Mouse (Mus musculus) neural tube, embryonic 11.5 days (tissue): ENCODE data around the gene Olfr433. TPM values are rescaled to one million over a fixed set of nuclear protein-coding genes. Genes with fewer than 3 reads are reported as not detected.

ENCODE experiments used
- ATAC-seq: fragments of 200-750 bp; cut with Nextera tagmentation; 2 replicates; pipeline ENCODE4 v1.8.0; 2017; ENCODE audit warnings: moderate number of reproducible peaks, mild to moderate bottlenecking, moderate TSS enrichment, moderate library complexity; ENCODE audit not compliant: insufficient read depth, low FRiP score, low TSS enrichment
- DNase-seq: peaks from one replicate; pipeline ENCODE4 v3.0.0-alpha.2; 2015; ENCODE audit warnings: low spot score
- H3K27ac ChIP-seq: fragments of 300-500 bp; sonication (generic); 2 replicates; pipeline ENCODE4 v1.5.1; 2014; ENCODE audit warnings: low read depth, mild to moderate bottlenecking, low read length
- H3K27me3 ChIP-seq: fragments of 300-500 bp; sonication (generic); 2 replicates; pipeline ENCODE4 v1.6.1; 2014; ENCODE audit warnings: mild to moderate bottlenecking, low read length, mixed read lengths; ENCODE audit not compliant: control insufficient read depth, insufficient read depth
- H3K36me3 ChIP-seq: fragments of 300-500 bp; sonication (generic); 2 replicates; pipeline ENCODE4 v1.6.1; 2014; ENCODE audit warnings: mild to moderate bottlenecking, low read length, moderate library complexity, mixed read lengths; ENCODE audit not compliant: control insufficient read depth, insufficient read depth
- H3K4me1 ChIP-seq: fragments of 300-500 bp; sonication (generic); 2 replicates; pipeline ENCODE4 v1.6.1; 2014; ENCODE audit warnings: low read length, mixed read lengths; ENCODE audit not compliant: control insufficient read depth, insufficient read depth
- H3K4me2 ChIP-seq: fragments of 300-500 bp; sonication (generic); 2 replicates; pipeline ENCODE4 v1.6.1; 2014; ENCODE audit warnings: low read depth, mild to moderate bottlenecking, moderate library complexity
- H3K4me3 ChIP-seq: fragments of 300-500 bp; sonication (generic); 2 replicates; pipeline ENCODE4 v1.5.1; 2014; ENCODE audit warnings: low read depth, low read length
- H3K9ac ChIP-seq: fragments of 300-500 bp; sonication (generic); 2 replicates; pipeline ENCODE4 v1.6.1; 2014; ENCODE audit warnings: mild to moderate bottlenecking, low read length
- H3K9me3 ChIP-seq: fragments of 300-500 bp; sonication (generic); 2 replicates; pipeline ENCODE4 v1.6.1; 2016; ENCODE audit warnings: low read length; ENCODE audit not compliant: control insufficient read depth
- WGBS: fragments of 180-500 bp; shearing (Covaris S2); extraction: QIAGEN DNeasy Blood & Tissue Kit; methylation state at CpG from one replicate; pipeline ENCODE4 v1.1.7; 2014; 5-methylcytosine and 5-hydroxymethylcytosine counted together
- polyA plus RNA-seq: library from polyadenylated mRNA; unstranded; fragments of >200 nt; fragmentation: Nextera tagmentation; extraction: Ambion mirVana; gene quantifications from 2 replicates; pipeline ENCODE4 v1.2.1, GENCODE M21; 2014

Olfr433 gene
- polyA plus RNA-seq, 1 experiment from 2014 or later: not detected

DNA sequence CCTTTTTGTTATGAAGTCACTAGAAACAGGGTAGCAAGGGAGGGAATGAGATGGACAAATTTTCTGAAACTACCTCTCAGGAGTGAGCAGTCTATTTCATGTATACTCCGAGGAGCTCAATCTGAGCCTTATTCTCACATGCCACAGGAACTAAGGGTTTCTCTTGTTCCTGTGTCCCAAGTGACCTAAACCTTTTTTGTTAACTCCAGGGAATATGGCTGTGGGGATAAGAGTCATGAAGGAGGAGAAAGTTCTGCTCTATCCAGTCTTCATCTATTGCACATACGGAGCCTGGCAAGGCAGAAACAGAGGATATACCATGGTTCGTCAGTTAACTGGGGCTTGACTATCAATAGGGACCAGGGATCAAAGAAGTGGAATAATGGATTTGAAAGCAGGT lies 25.8 kb downstream of the Olfr433 start, which contains the start of gene Olfr430:
TSS of gene Olfr430 (plus strand) at position 301 of the 400 bp plus-strand sequence.
- WGBS: 94% methylated on average over 3 of the region's 3 CpGs
- H3K4me2 ChIP-seq: no peak within 1 kb of the TSS
- no peak for ATAC-seq
- no peaks in the 10 kb centered on the region for H3K36me3 ChIP-seq
- H3K9ac ChIP-seq: no peak within 1 kb of the TSS
- no peak within 1 kb of the TSS for H3K4me3 ChIP-seq
- no peak for DNase-seq
- no peaks in the 10 kb centered on the region for H3K4me1 ChIP-seq
- no peaks in the 10 kb centered on the region for H3K9me3 ChIP-seq
- H3K27me3 ChIP-seq: no peaks in the 10 kb centered on the region
- no peak within 1 kb of the TSS for H3K27ac ChIP-seq

DNA sequence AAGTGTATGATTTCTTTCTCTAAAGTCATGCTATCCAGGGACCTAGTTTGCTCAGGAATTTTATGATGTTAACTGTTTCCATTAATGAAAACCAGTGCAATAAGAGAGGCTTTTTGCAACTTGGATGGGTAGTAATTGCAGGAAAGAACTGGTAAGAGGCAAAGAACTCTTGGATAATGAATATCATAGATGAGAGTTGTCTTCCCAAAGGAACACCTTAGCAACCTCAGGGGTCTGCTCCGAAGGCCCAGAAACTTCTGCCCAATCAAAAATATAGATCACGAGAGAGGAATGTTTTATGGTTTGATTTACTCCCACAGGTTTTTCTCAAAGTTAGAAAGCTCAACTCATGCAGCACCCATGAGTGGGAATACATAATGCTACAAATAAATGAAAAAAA lies 43.5 kb downstream of the Olfr433 start, which contains the start of gene Olfr429:
TSS of gene Olfr429 (plus strand) at position 301 of the 400 bp plus-strand sequence.
- DNase-seq (no peak), ATAC-seq (no peak)
- H3K4me3 ChIP-seq: no peak within 1 kb of the TSS
- H3K4me1 ChIP-seq: no peaks in the 10 kb centered on the region
- 94% methylated on average over 2 of the region's 2 CpGs for WGBS
- no peaks in the 10 kb centered on the region for H3K9me3 ChIP-seq
- H3K27ac ChIP-seq: no peak within 1 kb of the TSS
- no peak within 1 kb of the TSS for H3K4me2 ChIP-seq
- H3K27me3 ChIP-seq: no peaks in the 10 kb centered on the region
- no peak within 1 kb of the TSS for H3K9ac ChIP-seq
- no peaks in the 10 kb centered on the region for H3K36me3 ChIP-seq

Other genes with a start within 250 kb of the Olfr433 start
- gene Ifi211, start 127.7 kb upstream of the Olfr433 start, polyA plus RNA-seq: 0.50 and 0.93 TPM in 2 replicates
- gene Mndal, start 98.2 kb upstream of the Olfr433 start, polyA plus RNA-seq: 0.42 and 0.48 TPM in 2 replicates
- gene Ifi203, start 98.0 kb upstream of the Olfr433 start, polyA plus RNA-seq: 0.49 TPM in 1 of 2 replicates, not detected in the other
- not detected in 2 replicates for gene Ifi202b, start 58.0 kb upstream of the Olfr433 start, polyA plus RNA-seq
- gene Ifi205, start 8.9 kb upstream of the Olfr433 start, polyA plus RNA-seq: not detected in 2 replicates
- gene Olfr432, start 8.5 kb downstream of the Olfr433 start, polyA plus RNA-seq: not detected in 2 replicates
- gene Olfr430, start 25.9 kb downstream of the Olfr433 start, polyA plus RNA-seq: not detected in 2 replicates
- not detected in 2 replicates for gene Olfr429, start 43.6 kb downstream of the Olfr433 start, polyA plus RNA-seq
- not detected in 2 replicates for gene Olfr427, start 56.2 kb downstream of the Olfr433 start, polyA plus RNA-seq
- gene Olfr231, start 80.5 kb downstream of the Olfr433 start, polyA plus RNA-seq: not detected in 2 replicates
- gene Olfr424, start 90.8 kb downstream of the Olfr433 start, polyA plus RNA-seq: not detected in 2 replicates
- gene Olfr420, start 114.9 kb downstream of the Olfr433 start, polyA plus RNA-seq: not detected in 2 replicates
- 2.5 TPM in 2 replicates for gene Spta1, start 132.1 kb downstream of the Olfr433 start, polyA plus RNA-seq
- gene Olfr419, start 211.4 kb downstream of the Olfr433 start, polyA plus RNA-seq: not detected in 2 replicates